Mouse (Mus musculus): ENCODE measurements at regions not wholly inside any gene's neighbourhood (a gene's known extent, or its start where the extent isn't known, plus 50 kb on each side); places are given as distances from the start of the nearest gene placed in this dataset.

- no peak for DNase-seq
Measured at GRCm38 (mm10) chr15:86917891-86918290, 626.2 kb upstream of the Fam19a5 start.

GRCm38 (mm10) chr15:86919704-86920103, 624.4 kb upstream of the Fam19a5 start:
- DNase-seq, result no peak

- peak; percentile 56 for DNase-seq
Measured at GRCm38 (mm10) chr15:86920185-86920584, 623.9 kb upstream of the Fam19a5 start.

- DNase-seq, result peak; percentile 74
Measured at GRCm38 (mm10) chr15:86921401-86921800, 622.7 kb upstream of the Fam19a5 start.

GRCm38 (mm10) chr15:86925081-86925749, 618.9 kb upstream of the Fam19a5 start:
- peak; percentile 56 for DNase-seq

- peak; percentile 74 for DNase-seq
Measured at GRCm38 (mm10) chr15:86932345-86933075, 611.6 kb upstream of the Fam19a5 start.

GRCm38 (mm10) chr15:86937364-86937763, 606.7 kb upstream of the Fam19a5 start:
- peak; percentile 80 for DNase-seq

GRCm38 (mm10) chr15:86944529-86944928, 599.6 kb upstream of the Fam19a5 start:
- DNase-seq, result no peak

- DNase-seq, result no peak
Measured at GRCm38 (mm10) chr15:86952593-86952992, 591.5 kb upstream of the Fam19a5 start.

GRCm38 (mm10) chr15:86957872-86958271, 586.2 kb upstream of the Fam19a5 start:
- no peak for DNase-seq

- no peak for DNase-seq
Measured at GRCm38 (mm10) chr15:86962921-86963320, 581.2 kb upstream of the Fam19a5 start.

GRCm38 (mm10) chr15:86963486-86963885, 580.6 kb upstream of the Fam19a5 start:
- DNase-seq, result no peak

GRCm38 (mm10) chr15:86971436-86971835, 572.7 kb upstream of the Fam19a5 start:
- peak; percentile 97 for DNase-seq

GRCm38 (mm10) chr15:86996196-86996595, 547.9 kb upstream of the Fam19a5 start:
- DNase-seq, result no peak

- DNase-seq, result peak; percentile 92
Measured at GRCm38 (mm10) chr15:87018978-87019377, 525.1 kb upstream of the Fam19a5 start.

- DNase-seq, result no peak
Measured at GRCm38 (mm10) chr15:87045971-87046370, 498.1 kb upstream of the Fam19a5 start.

GRCm38 (mm10) chr15:87054186-87054585, 489.9 kb upstream of the Fam19a5 start:
- DNase-seq, result no peak

- DNase-seq, result no peak
Measured at GRCm38 (mm10) chr15:87064890-87065289, 479.2 kb upstream of the Fam19a5 start.

GRCm38 (mm10) chr15:87068261-87068660, 475.8 kb upstream of the Fam19a5 start:
- DNase-seq, result no peak

GRCm38 (mm10) chr15:87074559-87074958, 469.5 kb upstream of the Fam19a5 start:
- DNase-seq, result no peak

- DNase-seq, result no peak
Measured at GRCm38 (mm10) chr15:87089827-87090226, 454.3 kb upstream of the Fam19a5 start.

- DNase-seq, result no peak
Measured at GRCm38 (mm10) chr15:87091048-87091777, 452.9 kb upstream of the Fam19a5 start.

GRCm38 (mm10) chr15:87097206-87097605, 446.9 kb upstream of the Fam19a5 start:
- no peak for DNase-seq

GRCm38 (mm10) chr15:87101146-87101545, 443.0 kb upstream of the Fam19a5 start:
- DNase-seq, result peak; percentile 91
